Mouse (Mus musculus) ES-E14 (cell line): ENCODE measurements around the gene Tbrg4.

Experiments
- CHD2 ChIP-seq: IDR thresholded peaks from 2 replicates; pipeline ENCODE4 v1.6.1; 2014; ENCODE audit warnings: mild to moderate bottlenecking, low read depth, low read length, inconsistent platforms
- HCFC1 ChIP-seq: IDR thresholded peaks from 2 replicates; pipeline ENCODE4 v1.6.1; 2012; ENCODE audit warnings: low read length, inconsistent platforms, borderline replicate concordance; ENCODE audit not compliant: insufficient read depth
- MAFK ChIP-seq: IDR thresholded peaks from 2 replicates; pipeline ENCODE4 v1.6.1; 2014; ENCODE audit warnings: mild to moderate bottlenecking, low read depth, low read length, inconsistent platforms; ENCODE audit not compliant: insufficient read depth
- ZC3H11A ChIP-seq: IDR thresholded peaks from 2 replicates; pipeline ENCODE4 v1.6.1; 2012; ENCODE audit warnings: low read depth, mild to moderate bottlenecking, inconsistent platforms, low read length, borderline replicate concordance
- ZNF384 ChIP-seq: IDR thresholded peaks from 2 replicates; pipeline ENCODE4 v1.6.1; 2012; ENCODE audit warnings: low read depth, low read length, inconsistent platforms

DNA sequence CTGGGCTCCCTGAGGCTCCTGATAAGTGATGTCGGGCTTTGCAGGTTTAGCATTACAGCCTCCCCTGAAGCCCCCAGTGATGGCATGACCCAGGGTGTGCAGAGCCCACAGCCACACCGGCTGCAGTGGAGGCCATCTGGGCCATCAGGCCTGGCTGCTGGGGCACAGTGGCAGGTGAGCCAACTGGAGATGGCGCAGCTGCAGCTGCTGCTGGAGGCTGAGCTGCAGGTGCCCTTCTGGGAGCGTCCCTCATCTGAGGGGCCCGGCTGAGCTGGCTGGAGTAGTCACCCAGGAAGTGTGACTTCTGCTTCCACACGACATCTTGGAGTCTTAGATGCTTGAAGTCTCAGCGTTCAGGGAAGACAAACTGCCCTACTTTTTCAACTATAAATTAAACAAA is 24.7 kb upstream of the Tbrg4 start:
- TF ChIP-seq CHD2 (no peak), HCFC1 (no peak), ZC3H11A (no peak), ZNF384 (no peak), MAFK (no peak)
